Mouse (Mus musculus): ENCODE results near the gene Ears2. TPM values are rescaled to one million over a fixed set of nuclear protein-coding genes. Genes with fewer than 3 reads are reported as not detected.
A peak's percentile ranks its signal among the peaks of the same experiment; 100 is the strongest.

The Ears2 gene
- polyA plus RNA-seq, 1 experiment: 4.8 TPM

GRCm38 (mm10) chr7:122087195-122087982 is 20.3 kb upstream of the Ears2 start:
- Histone ChIP-seq H3K27ac (ENCODE audit: insufficient read depth, low read length) (no peak overlapping the region), H3K27me3 (ENCODE audit: control insufficient read depth, insufficient read depth, low read length) (no peaks in the 10 kb centered on the region), H3K4me3 (replicated peaks; ENCODE audit: insufficient read depth, low read depth, low read length) (no peak overlapping the region), H3K4me1 (ENCODE audit: control insufficient read depth, insufficient read depth, low read length) (no peaks in the 10 kb centered on the region)
- WGBS: 87% methylated on average over 11 of the region's 11 CpGs
- TF ChIP-seq CTCF (IDR thresholded peaks at IDR 0.05; ENCODE audit: borderline replicate concordance, insufficient read depth, low read depth, low read length): no peak
- TF ChIP-seq POLR2A (IDR thresholded peaks at IDR 0.05; ENCODE audit: borderline replicate concordance, insufficient read depth, low read length): no peak
- DNase-seq: no peak

GRCm38 (mm10) chr7:122081071-122081470 is 14.0 kb upstream of the Ears2 start:
- Histone ChIP-seq H3K27ac (ENCODE audit: insufficient read depth, low read length) (no peak overlapping the region), H3K4me1 (ENCODE audit: control insufficient read depth, insufficient read depth, low read length) (peaks cover 11% of the 10 kb centered on the region), H3K27me3 (ENCODE audit: control insufficient read depth, insufficient read depth, low read length) (no peaks in the 10 kb centered on the region), H3K4me3 (replicated peaks; ENCODE audit: insufficient read depth, low read depth, low read length) (no peak overlapping the region)
- no peak for DNase-seq
- WGBS: 33% methylated on average over 1 of the region's 1 CpGs
- no peak for TF ChIP-seq POLR2A (IDR thresholded peaks at IDR 0.05; ENCODE audit: borderline replicate concordance, insufficient read depth, low read length)
- TF ChIP-seq CTCF (IDR thresholded peaks at IDR 0.05; ENCODE audit: borderline replicate concordance, insufficient read depth, low read depth, low read length): no peak

- no peak overlapping the region for H3K4me3 ChIP-seq (replicated peaks; ENCODE audit: insufficient read depth, low read depth, low read length)
- no peak for TF ChIP-seq CTCF (IDR thresholded peaks at IDR 0.05; ENCODE audit: borderline replicate concordance, insufficient read depth, low read depth, low read length)
- TF ChIP-seq POLR2A (IDR thresholded peaks at IDR 0.05; ENCODE audit: borderline replicate concordance, insufficient read depth, low read length): no peak
- peaks cover 11% of the 10 kb centered on the region for H3K4me1 ChIP-seq (ENCODE audit: control insufficient read depth, insufficient read depth, low read length)
- no peaks in the 10 kb centered on the region for H3K27me3 ChIP-seq (ENCODE audit: control insufficient read depth, insufficient read depth, low read length)
- no peak for DNase-seq
- H3K27ac ChIP-seq (ENCODE audit: insufficient read depth, low read length): no peak overlapping the region
- WGBS: 70% methylated on average over 8 of the region's 8 CpGs
These were observed 12.9 kb upstream of the Ears2 start for GRCm38 (mm10) chr7:122079798-122080554.

GRCm38 (mm10) chr7:122074374-122074773 is 7.3 kb upstream of the Ears2 start:
- no peak overlapping the region for H3K27ac ChIP-seq (ENCODE audit: insufficient read depth, low read length)
- TF ChIP-seq POLR2A (IDR thresholded peaks at IDR 0.05; ENCODE audit: borderline replicate concordance, insufficient read depth, low read length) (no peak), CTCF (IDR thresholded peaks at IDR 0.05; ENCODE audit: borderline replicate concordance, insufficient read depth, low read depth, low read length) (no peak)
- H3K4me1 ChIP-seq (ENCODE audit: control insufficient read depth, insufficient read depth, low read length): peaks cover 6% of the 10 kb centered on the region
- H3K27me3 ChIP-seq (ENCODE audit: control insufficient read depth, insufficient read depth, low read length): no peaks in the 10 kb centered on the region
- no peak overlapping the region for H3K4me3 ChIP-seq (replicated peaks; ENCODE audit: insufficient read depth, low read depth, low read length)
- WGBS: 79% methylated on average over 3 of the region's 3 CpGs
- no peak for DNase-seq

GRCm38 (mm10) chr7:122067517-122068381 is 686 bp upstream of the Ears2 start:
- Histone ChIP-seq H3K27ac (ENCODE audit: insufficient read depth, low read length) (peak overlapping the region; percentile 84), H3K4me1 (ENCODE audit: control insufficient read depth, insufficient read depth, low read length) (peaks cover 3% of the 10 kb centered on the region), H3K4me3 (replicated peaks; ENCODE audit: insufficient read depth, low read depth, low read length) (peak overlapping the region; percentile 79), H3K27me3 (ENCODE audit: control insufficient read depth, insufficient read depth, low read length) (no peaks in the 10 kb centered on the region)
- WGBS: 2% methylated on average over 58 of the region's 58 CpGs
- no peak for DNase-seq
- TF ChIP-seq CTCF (IDR thresholded peaks at IDR 0.05; ENCODE audit: borderline replicate concordance, insufficient read depth, low read depth, low read length) (no peak), POLR2A (IDR thresholded peaks at IDR 0.05; ENCODE audit: borderline replicate concordance, insufficient read depth, low read length) (no peak)

GRCm38 (mm10) chr7:122066102-122066944 is 740 bp downstream of the Ears2 start:
- Histone ChIP-seq H3K4me3 (replicated peaks; ENCODE audit: insufficient read depth, low read depth, low read length) (peak overlapping the region; percentile 79), H3K4me1 (ENCODE audit: control insufficient read depth, insufficient read depth, low read length) (peaks cover 3% of the 10 kb centered on the region; the same call in 1 of the 2 replicates), H3K27me3 (ENCODE audit: control insufficient read depth, insufficient read depth, low read length) (no peaks in the 10 kb centered on the region), H3K27ac (ENCODE audit: insufficient read depth, low read length) (peak overlapping the region; percentile 84)
- DNase-seq: no peak
- no peak for TF ChIP-seq POLR2A (IDR thresholded peaks at IDR 0.05; ENCODE audit: borderline replicate concordance, insufficient read depth, low read length)
- no peak for TF ChIP-seq CTCF (IDR thresholded peaks at IDR 0.05; ENCODE audit: borderline replicate concordance, insufficient read depth, low read depth, low read length)
- WGBS: 15% methylated on average over 31 of the region's 31 CpGs
